Mouse (Mus musculus): ENCODE results near the gene Map3k4. TPM values are rescaled to one million over a fixed set of nuclear protein-coding genes. Genes with fewer than 3 reads are reported as not detected.

Gene Map3k4
- polyA plus RNA-seq, 1 experiment from 2014 or later = 28.1 TPM

GRCm38 (mm10) chr17:12271805-12272204 is 46.8 kb downstream of the Map3k4 start:
- no peak for ATAC-seq (replicated peaks; ENCODE audit: extremely low read depth, insufficient read depth, low FRiP score)
- H3K4me2 ChIP-seq (ENCODE audit: low read depth, low read length) = no peak overlapping the region
- H3K4me1 ChIP-seq (ENCODE audit: control insufficient read depth, insufficient read depth, low read length) = peaks cover 9% of the 10 kb centered on the region
- peaks cover 22% of the 10 kb centered on the region for H3K36me3 ChIP-seq (ENCODE audit: control insufficient read depth, insufficient read depth)
- H3K27ac ChIP-seq (ENCODE audit: low read length) = no peak overlapping the region
- no peaks in the 10 kb centered on the region for H3K9me3 ChIP-seq (replicated peaks; ENCODE audit: control insufficient read depth, low read length)
- WGBS = 95% methylated on average over 18 of the region's 18 CpGs
- H3K9ac ChIP-seq (ENCODE audit: low read length) = no peak overlapping the region
- no peak overlapping the region for H3K4me3 ChIP-seq (ENCODE audit: low read length)
- H3K27me3 ChIP-seq (ENCODE audit: control insufficient read depth, insufficient read depth, low read length) = no peaks in the 10 kb centered on the region

- 75% methylated on average over 10 of the region's 10 CpGs for WGBS
- H3K4me1 ChIP-seq (ENCODE audit: control insufficient read depth, insufficient read depth, low read length) = peaks cover 22% of the 10 kb centered on the region
- H3K4me3 ChIP-seq (ENCODE audit: low read length) = no peak overlapping the region
- H3K9ac ChIP-seq (ENCODE audit: low read length) = no peak overlapping the region
- H3K27me3 ChIP-seq (ENCODE audit: control insufficient read depth, insufficient read depth, low read length) = no peaks in the 10 kb centered on the region
- H3K4me2 ChIP-seq (ENCODE audit: low read depth, low read length) = no peak overlapping the region
- H3K27ac ChIP-seq (ENCODE audit: low read length) = no peak overlapping the region
- peaks cover 18% of the 10 kb centered on the region for H3K36me3 ChIP-seq (ENCODE audit: control insufficient read depth, insufficient read depth)
- no peaks in the 10 kb centered on the region for H3K9me3 ChIP-seq (replicated peaks; ENCODE audit: control insufficient read depth, low read length)
- ATAC-seq (replicated peaks; ENCODE audit: extremely low read depth, insufficient read depth, low FRiP score) = no peak
Measured at GRCm38 (mm10) chr17:12268538-12268937, 50.1 kb downstream of the Map3k4 start.

GRCm38 (mm10) chr17:12268091-12268490 is 50.5 kb downstream of the Map3k4 start:
- H3K27ac ChIP-seq (ENCODE audit: low read length) = no peak overlapping the region
- no peaks in the 10 kb centered on the region for H3K27me3 ChIP-seq (ENCODE audit: control insufficient read depth, insufficient read depth, low read length)
- ATAC-seq (replicated peaks; ENCODE audit: extremely low read depth, insufficient read depth, low FRiP score) = no peak
- H3K4me2 ChIP-seq (ENCODE audit: low read depth, low read length) = no peak overlapping the region
- H3K36me3 ChIP-seq (ENCODE audit: control insufficient read depth, insufficient read depth) = peaks cover 18% of the 10 kb centered on the region
- no peaks in the 10 kb centered on the region for H3K9me3 ChIP-seq (replicated peaks; ENCODE audit: control insufficient read depth, low read length)
- no peak overlapping the region for H3K9ac ChIP-seq (ENCODE audit: low read length)
- 75% methylated on average over 4 of the region's 4 CpGs for WGBS
- peaks cover 22% of the 10 kb centered on the region for H3K4me1 ChIP-seq (ENCODE audit: control insufficient read depth, insufficient read depth, low read length)
- H3K4me3 ChIP-seq (ENCODE audit: low read length) = no peak overlapping the region

DNA sequence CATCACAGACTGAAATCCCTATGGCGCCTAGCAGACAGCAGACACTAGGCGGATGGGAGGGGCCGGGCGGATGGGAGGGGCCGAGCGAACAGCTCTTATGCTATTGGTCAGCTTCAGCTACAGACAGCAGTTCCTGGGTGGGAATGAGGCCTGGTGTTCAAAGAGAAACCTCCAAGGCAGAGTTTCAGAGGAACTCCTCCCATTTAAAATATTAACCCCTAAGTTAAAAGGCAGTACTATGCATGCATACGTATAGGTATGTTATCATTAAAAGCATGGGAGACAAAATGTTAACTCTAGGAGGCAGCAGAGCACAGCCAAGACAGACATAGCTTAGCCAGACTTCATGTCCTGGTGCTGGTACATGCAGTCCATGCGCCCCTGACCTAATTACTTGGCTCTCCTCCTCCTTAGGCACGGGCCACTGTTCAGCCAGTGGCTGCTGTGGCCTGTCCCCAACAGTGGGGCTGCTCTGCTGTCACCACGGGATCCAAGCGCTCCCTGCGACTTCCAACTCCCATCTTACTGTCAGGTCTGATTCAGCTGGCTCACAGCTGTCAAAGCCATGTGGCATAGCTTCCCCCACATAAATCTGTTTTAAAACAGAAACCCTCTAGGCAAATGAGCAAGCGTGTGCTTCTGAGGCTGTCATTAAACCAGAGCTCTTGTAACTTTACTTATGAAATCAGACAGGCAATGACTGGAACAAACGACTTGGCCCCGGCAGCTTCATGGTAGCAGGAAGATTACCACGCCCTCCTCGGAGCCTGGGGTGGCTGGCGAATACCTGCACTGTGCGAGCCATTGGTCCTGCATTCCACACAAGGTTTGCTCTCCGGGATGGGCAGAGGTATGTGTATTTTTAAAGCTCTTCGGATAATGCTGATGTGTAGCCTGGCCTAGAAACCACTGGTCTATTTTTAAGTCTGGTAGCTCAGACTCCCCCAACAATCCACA is 52.3 kb downstream of the Map3k4 start:
- peaks cover 22% of the 10 kb centered on the region for H3K4me1 ChIP-seq (ENCODE audit: control insufficient read depth, insufficient read depth, low read length)
- 43% methylated on average over 21 of the region's 21 CpGs for WGBS
- peak overlapping the region; percentile 86 for H3K27ac ChIP-seq (ENCODE audit: low read length)
- no peaks in the 10 kb centered on the region for H3K9me3 ChIP-seq (replicated peaks; ENCODE audit: control insufficient read depth, low read length)
- peak overlapping the region; percentile 47; the same call in 1 of the 2 replicates for H3K9ac ChIP-seq (ENCODE audit: low read length)
- H3K36me3 ChIP-seq (ENCODE audit: control insufficient read depth, insufficient read depth) = peaks cover 10% of the 10 kb centered on the region
- peak overlapping the region; percentile 42 for H3K4me2 ChIP-seq (ENCODE audit: low read depth, low read length)
- H3K4me3 ChIP-seq (ENCODE audit: low read length) = no peak overlapping the region
- ATAC-seq (replicated peaks; ENCODE audit: extremely low read depth, insufficient read depth, low FRiP score) = peak; percentile 43
- H3K27me3 ChIP-seq (ENCODE audit: control insufficient read depth, insufficient read depth, low read length) = no peaks in the 10 kb centered on the region

- no peaks in the 10 kb centered on the region for H3K27me3 ChIP-seq (ENCODE audit: control insufficient read depth, insufficient read depth, low read length)
- H3K9ac ChIP-seq (ENCODE audit: low read length) = no peak overlapping the region; the same call in 1 of the 2 replicates
- no peaks in the 10 kb centered on the region for H3K9me3 ChIP-seq (replicated peaks; ENCODE audit: control insufficient read depth, low read length)
- H3K27ac ChIP-seq (ENCODE audit: low read length) = peak overlapping the region; percentile 62
- no peak overlapping the region for H3K4me3 ChIP-seq (ENCODE audit: low read length)
- 79% methylated on average over 3 of the region's 3 CpGs for WGBS
- H3K4me1 ChIP-seq (ENCODE audit: control insufficient read depth, insufficient read depth, low read length) = peaks cover 22% of the 10 kb centered on the region
- ATAC-seq (replicated peaks; ENCODE audit: extremely low read depth, insufficient read depth, low FRiP score) = no peak
- H3K36me3 ChIP-seq (ENCODE audit: control insufficient read depth, insufficient read depth) = peaks cover 4% of the 10 kb centered on the region; the same call in 1 of the 2 replicates
- H3K4me2 ChIP-seq (ENCODE audit: low read depth, low read length) = no peak overlapping the region
Measured at GRCm38 (mm10) chr17:12264293-12264692, 54.3 kb downstream of the Map3k4 start.

- Histone ChIP-seq H3K4me1 (ENCODE audit: control insufficient read depth, insufficient read depth, low read length) (peaks cover 22% of the 10 kb centered on the region), H3K27me3 (ENCODE audit: control insufficient read depth, insufficient read depth, low read length) (no peaks in the 10 kb centered on the region), H3K36me3 (ENCODE audit: control insufficient read depth, insufficient read depth) (peaks cover 8% of the 10 kb centered on the region; the same call in 1 of the 2 replicates), H3K9me3 (replicated peaks; ENCODE audit: control insufficient read depth, low read length) (no peaks in the 10 kb centered on the region), H3K9ac (ENCODE audit: low read length) (no peak overlapping the region; the same call in 1 of the 2 replicates), H3K27ac (ENCODE audit: low read length) (peak overlapping the region; percentile 62), H3K4me2 (ENCODE audit: low read depth, low read length) (no peak overlapping the region), H3K4me3 (ENCODE audit: low read length) (no peak overlapping the region)
- WGBS = 59% methylated on average over 13 of the region's 13 CpGs
- ATAC-seq (replicated peaks; ENCODE audit: extremely low read depth, insufficient read depth, low FRiP score) = peak; percentile 49
Measured at GRCm38 (mm10) chr17:12263787-12264186, 54.8 kb downstream of the Map3k4 start.

- H3K27me3 ChIP-seq (ENCODE audit: control insufficient read depth, insufficient read depth, low read length) = no peaks in the 10 kb centered on the region
- no peak for ATAC-seq (replicated peaks; ENCODE audit: extremely low read depth, insufficient read depth, low FRiP score)
- H3K27ac ChIP-seq (ENCODE audit: low read length) = no peak overlapping the region; the same call in 1 of the 2 replicates
- H3K4me3 ChIP-seq (ENCODE audit: low read length) = no peak overlapping the region
- H3K9me3 ChIP-seq (replicated peaks; ENCODE audit: control insufficient read depth, low read length) = no peaks in the 10 kb centered on the region
- no peak overlapping the region for H3K4me2 ChIP-seq (ENCODE audit: low read depth, low read length)
- H3K9ac ChIP-seq (ENCODE audit: low read length) = no peak overlapping the region
- 86% methylated on average over 8 of the region's 8 CpGs for WGBS
- H3K4me1 ChIP-seq (ENCODE audit: control insufficient read depth, insufficient read depth, low read length) = peaks cover 22% of the 10 kb centered on the region
- H3K36me3 ChIP-seq (ENCODE audit: control insufficient read depth, insufficient read depth) = peaks cover 15% of the 10 kb centered on the region; the same call in 1 of the 2 replicates
Measured at GRCm38 (mm10) chr17:12262851-12263250, 55.7 kb downstream of the Map3k4 start.

- no peak for ATAC-seq (replicated peaks; ENCODE audit: extremely low read depth, insufficient read depth, low FRiP score)
- H3K36me3 ChIP-seq (ENCODE audit: control insufficient read depth, insufficient read depth) = peaks cover 20% of the 10 kb centered on the region; the same call in 1 of the 2 replicates
- WGBS = 68% methylated on average over 2 of the region's 2 CpGs
- H3K27me3 ChIP-seq (ENCODE audit: control insufficient read depth, insufficient read depth, low read length) = no peaks in the 10 kb centered on the region
- H3K4me1 ChIP-seq (ENCODE audit: control insufficient read depth, insufficient read depth, low read length) = peaks cover 15% of the 10 kb centered on the region
- 0 out of 2 replicates have a peak overlapping the region, but pooled peaks have one; percentile 7 for H3K9ac ChIP-seq (ENCODE audit: low read length)
- no peaks in the 10 kb centered on the region for H3K9me3 ChIP-seq (replicated peaks; ENCODE audit: control insufficient read depth, low read length)
- no peak overlapping the region for H3K4me2 ChIP-seq (ENCODE audit: low read depth, low read length)
- H3K4me3 ChIP-seq (ENCODE audit: low read length) = no peak overlapping the region
- H3K27ac ChIP-seq (ENCODE audit: low read length) = no peak overlapping the region
Measured at GRCm38 (mm10) chr17:12261887-12262286, 56.7 kb downstream of the Map3k4 start.

DNA sequence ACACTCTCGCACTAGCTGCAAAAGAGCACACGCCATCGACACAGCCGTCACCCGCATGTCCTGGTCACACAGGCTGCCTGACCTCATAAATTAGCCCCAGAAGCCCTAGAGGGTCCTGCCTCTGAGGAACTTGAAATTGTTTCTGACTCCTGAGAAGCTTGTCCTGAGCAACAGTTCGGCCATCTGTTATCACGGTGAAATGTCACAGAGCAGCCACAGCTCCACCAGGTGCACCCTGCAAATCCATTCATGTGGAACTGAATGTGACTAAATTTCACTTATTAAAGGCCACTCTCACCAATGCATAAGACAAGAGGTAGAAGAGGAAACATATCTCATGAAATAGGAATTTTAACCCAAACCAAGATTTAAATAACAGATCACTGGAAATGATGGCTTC is 57.2 kb downstream of the Map3k4 start:
- no peak overlapping the region for H3K4me2 ChIP-seq (ENCODE audit: low read depth, low read length)
- no peaks in the 10 kb centered on the region for H3K27me3 ChIP-seq (ENCODE audit: control insufficient read depth, insufficient read depth, low read length)
- no peak overlapping the region for H3K4me3 ChIP-seq (ENCODE audit: low read length)
- H3K36me3 ChIP-seq (ENCODE audit: control insufficient read depth, insufficient read depth) = peaks cover 20% of the 10 kb centered on the region; the same call in 1 of the 2 replicates
- no peak overlapping the region for H3K27ac ChIP-seq (ENCODE audit: low read length)
- WGBS = 92% methylated on average over 7 of the region's 7 CpGs
- H3K9me3 ChIP-seq (replicated peaks; ENCODE audit: control insufficient read depth, low read length) = no peaks in the 10 kb centered on the region
- ATAC-seq (replicated peaks; ENCODE audit: extremely low read depth, insufficient read depth, low FRiP score) = no peak
- no peak overlapping the region for H3K9ac ChIP-seq (ENCODE audit: low read length)
- H3K4me1 ChIP-seq (ENCODE audit: control insufficient read depth, insufficient read depth, low read length) = peaks cover 11% of the 10 kb centered on the region
